Mouse (Mus musculus): ENCODE measurements around the gene Cfap54. TPM values are rescaled to one million over a fixed set of nuclear protein-coding genes. Genes with fewer than 3 reads are reported as not detected.

Cfap54 gene
- polyA plus RNA-seq, 1 experiment from 2014 or later, result 3.0 TPM

- Histone ChIP-seq H3K9me3 (no peaks in the 10 kb centered on the region), H3K4me2 (replicated peaks) (no peak overlapping the region), H3K9ac (replicated peaks) (no peak overlapping the region), H3K36me3 (no peaks in the 10 kb centered on the region), H3K4me1 (replicated peaks) (no peaks in the 10 kb centered on the region), H3K27me3 (no peaks in the 10 kb centered on the region), H3K4me3 (replicated peaks) (no peak overlapping the region), H3K27ac (no peak overlapping the region)
- 92% methylated on average over 3 of the region's 3 CpGs for WGBS
- ATAC-seq, result no peak
These were observed 153.2 kb downstream of the Cfap54 start for GRCm38 (mm10) chr10:92928256-92928655.

- 95% methylated on average over 1 of the region's 1 CpGs for WGBS
- Histone ChIP-seq H3K36me3 (no peaks in the 10 kb centered on the region), H3K27me3 (no peaks in the 10 kb centered on the region), H3K9me3 (no peaks in the 10 kb centered on the region), H3K4me3 (replicated peaks) (no peak overlapping the region), H3K9ac (replicated peaks) (no peak overlapping the region), H3K4me2 (replicated peaks) (no peak overlapping the region), H3K27ac (no peak overlapping the region), H3K4me1 (replicated peaks) (0 out of 2 replicates have a peak, but pooled peaks cover 3% of the 10 kb centered on the region)
- no peak for ATAC-seq
These were observed 162.9 kb downstream of the Cfap54 start for GRCm38 (mm10) chr10:92918551-92918950.

GRCm38 (mm10) chr10:92907246-92907645 is 174.2 kb downstream of the Cfap54 start:
- no peak overlapping the region for H3K4me2 ChIP-seq (replicated peaks)
- H3K36me3 ChIP-seq, result no peaks in the 10 kb centered on the region
- 0 out of 2 replicates have a peak, but pooled peaks cover 8% of the 10 kb centered on the region for H3K4me1 ChIP-seq (replicated peaks)
- no peak overlapping the region for H3K4me3 ChIP-seq (replicated peaks)
- H3K27ac ChIP-seq, result no peak overlapping the region
- H3K27me3 ChIP-seq, result no peaks in the 10 kb centered on the region
- ATAC-seq, result peak; percentile 78
- 42% methylated on average over 6 of the region's 6 CpGs for WGBS
- no peaks in the 10 kb centered on the region for H3K9me3 ChIP-seq
- no peak overlapping the region for H3K9ac ChIP-seq (replicated peaks)

GRCm38 (mm10) chr10:92888466-92888865 is 193.0 kb downstream of the Cfap54 start:
- ATAC-seq, result no peak
- Histone ChIP-seq H3K36me3 (no peaks in the 10 kb centered on the region), H3K9me3 (no peaks in the 10 kb centered on the region), H3K9ac (replicated peaks) (no peak overlapping the region), H3K27me3 (no peaks in the 10 kb centered on the region), H3K4me3 (replicated peaks) (no peak overlapping the region), H3K4me1 (replicated peaks) (no peaks in the 10 kb centered on the region), H3K4me2 (replicated peaks) (no peak overlapping the region), H3K27ac (no peak overlapping the region)
- 90% methylated on average over 6 of the region's 6 CpGs for WGBS

GRCm38 (mm10) chr10:92878000-92878399 is 203.4 kb downstream of the Cfap54 start:
- ATAC-seq, result no peak
- Histone ChIP-seq H3K4me1 (replicated peaks) (no peaks in the 10 kb centered on the region), H3K27ac (no peak overlapping the region), H3K9me3 (no peaks in the 10 kb centered on the region), H3K36me3 (no peaks in the 10 kb centered on the region), H3K9ac (replicated peaks) (no peak overlapping the region), H3K4me3 (replicated peaks) (no peak overlapping the region), H3K4me2 (replicated peaks) (no peak overlapping the region), H3K27me3 (no peaks in the 10 kb centered on the region)
- WGBS, result 87% methylated on average over 3 of the region's 3 CpGs

GRCm38 (mm10) chr10:92840980-92841379 is 240.4 kb downstream of the Cfap54 start:
- H3K36me3 ChIP-seq, result no peaks in the 10 kb centered on the region
- no peaks in the 10 kb centered on the region for H3K27me3 ChIP-seq
- 91% methylated on average over 9 of the region's 9 CpGs for WGBS
- no peaks in the 10 kb centered on the region for H3K9me3 ChIP-seq
- H3K4me2 ChIP-seq (replicated peaks), result no peak overlapping the region
- no peak overlapping the region for H3K27ac ChIP-seq
- H3K4me3 ChIP-seq (replicated peaks), result no peak overlapping the region
- no peak overlapping the region for H3K9ac ChIP-seq (replicated peaks)
- ATAC-seq, result no peak
- no peaks in the 10 kb centered on the region for H3K4me1 ChIP-seq (replicated peaks)

GRCm38 (mm10) chr10:92837572-92837971 is 243.8 kb downstream of the Cfap54 start:
- no peak overlapping the region for H3K4me2 ChIP-seq (replicated peaks)
- H3K27me3 ChIP-seq, result no peaks in the 10 kb centered on the region
- H3K9ac ChIP-seq (replicated peaks), result no peak overlapping the region
- H3K4me3 ChIP-seq (replicated peaks), result no peak overlapping the region
- ATAC-seq, result peak; percentile 81
- no peaks in the 10 kb centered on the region for H3K36me3 ChIP-seq
- no peaks in the 10 kb centered on the region for H3K9me3 ChIP-seq
- WGBS, result 28% methylated on average over 5 of the region's 5 CpGs
- no peak overlapping the region for H3K27ac ChIP-seq
- no peaks in the 10 kb centered on the region for H3K4me1 ChIP-seq (replicated peaks)

GRCm38 (mm10) chr10:92837045-92837444 is 244.4 kb downstream of the Cfap54 start:
- no peak for ATAC-seq
- no peak overlapping the region for H3K4me3 ChIP-seq (replicated peaks)
- H3K4me1 ChIP-seq (replicated peaks), result no peaks in the 10 kb centered on the region
- 0 out of 2 replicates have a peak overlapping the region, but pooled peaks have one; percentile 30 for H3K27ac ChIP-seq
- no peaks in the 10 kb centered on the region for H3K9me3 ChIP-seq
- no peaks in the 10 kb centered on the region for H3K36me3 ChIP-seq
- H3K4me2 ChIP-seq (replicated peaks), result no peak overlapping the region
- WGBS, result 58% methylated on average over 2 of the region's 2 CpGs
- H3K9ac ChIP-seq (replicated peaks), result no peak overlapping the region
- no peaks in the 10 kb centered on the region for H3K27me3 ChIP-seq

GRCm38 (mm10) chr10:92821499-92821898 is 259.9 kb downstream of the Cfap54 start:
- Histone ChIP-seq H3K27me3 (no peaks in the 10 kb centered on the region), H3K9ac (replicated peaks) (no peak overlapping the region), H3K4me3 (replicated peaks) (no peak overlapping the region), H3K4me2 (replicated peaks) (no peak overlapping the region), H3K4me1 (replicated peaks) (peaks cover 6% of the 10 kb centered on the region), H3K9me3 (no peaks in the 10 kb centered on the region), H3K36me3 (no peaks in the 10 kb centered on the region), H3K27ac (no peak overlapping the region)
- 89% methylated on average over 4 of the region's 4 CpGs for WGBS
- ATAC-seq, result no peak

- Histone ChIP-seq H3K27me3 (no peaks in the 10 kb centered on the region), H3K36me3 (no peaks in the 10 kb centered on the region), H3K9ac (replicated peaks) (no peak overlapping the region), H3K27ac (no peak overlapping the region), H3K4me2 (replicated peaks) (no peak overlapping the region), H3K4me1 (replicated peaks) (peaks cover 6% of the 10 kb centered on the region), H3K9me3 (no peaks in the 10 kb centered on the region), H3K4me3 (replicated peaks) (no peak overlapping the region)
- ATAC-seq, result no peak
- 37% methylated on average over 5 of the region's 5 CpGs for WGBS
These were observed 263.2 kb downstream of the Cfap54 start for GRCm38 (mm10) chr10:92818190-92818589.

GRCm38 (mm10) chr10:92816903-92817302 is 264.5 kb downstream of the Cfap54 start:
- Histone ChIP-seq H3K4me2 (replicated peaks) (no peak overlapping the region), H3K9me3 (no peaks in the 10 kb centered on the region), H3K36me3 (no peaks in the 10 kb centered on the region), H3K9ac (replicated peaks) (no peak overlapping the region), H3K27ac (no peak overlapping the region), H3K4me1 (replicated peaks) (peaks cover 6% of the 10 kb centered on the region), H3K4me3 (replicated peaks) (no peak overlapping the region), H3K27me3 (no peaks in the 10 kb centered on the region)
- ATAC-seq, result no peak
- WGBS, result 82% methylated on average over 5 of the region's 5 CpGs

GRCm38 (mm10) chr10:92810894-92811293 is 270.5 kb downstream of the Cfap54 start:
- no peak overlapping the region for H3K27ac ChIP-seq
- 94% methylated on average over 9 of the region's 9 CpGs for WGBS

GRCm38 (mm10) chr10:92791908-92792307 is 289.5 kb downstream of the Cfap54 start:
- Histone ChIP-seq H3K9ac (replicated peaks) (no peak overlapping the region), H3K4me2 (replicated peaks) (peak overlapping the region; percentile 25; the same call in 1 of the 2 replicates)
- 19% methylated on average over 10 of the region's 10 CpGs for WGBS

More at GRCm38 (mm10) chr10:92810894-92811293, 270.5 kb downstream of the Cfap54 start:
- no peaks in the 10 kb centered on the region for H3K27me3 ChIP-seq
- H3K9ac ChIP-seq (replicated peaks), result no peak overlapping the region
- no peaks in the 10 kb centered on the region for H3K4me1 ChIP-seq (replicated peaks)
- H3K9me3 ChIP-seq, result no peaks in the 10 kb centered on the region
- H3K36me3 ChIP-seq, result no peaks in the 10 kb centered on the region
- no peak overlapping the region for H3K4me3 ChIP-seq (replicated peaks)
- ATAC-seq, result no peak
- no peak overlapping the region for H3K4me2 ChIP-seq (replicated peaks)

More at GRCm38 (mm10) chr10:92791908-92792307, 289.5 kb downstream of the Cfap54 start:
- no peak overlapping the region for H3K4me3 ChIP-seq (replicated peaks)
- ATAC-seq, result peak; percentile 63; the same call in 1 of the 2 replicates
- H3K9me3 ChIP-seq, result no peaks in the 10 kb centered on the region
- H3K4me1 ChIP-seq (replicated peaks), result peaks cover 25% of the 10 kb centered on the region
- H3K27ac ChIP-seq, result peak overlapping the region; percentile 54
- H3K36me3 ChIP-seq, result no peaks in the 10 kb centered on the region
- no peaks in the 10 kb centered on the region for H3K27me3 ChIP-seq

Measured in midbrain, embryonic 13.5 days (tissue).